Mouse (Mus musculus) regulatory T cell (primary cell): ENCODE measurements around the gene Ppp2r3a.

Experiments used
- in situ Hi-C: fragments of 300-600 bp; cut with MboI, MseI; formaldehyde crosslinking; loops from one replicate; pipeline ENCODE4 v1.15.1; 2025; ENCODE audit warnings: high pct_unique_total_duplicates

Gene Ppp2r3a

GRCm38 (mm10) chr9:101251644-101252337 lies at the start of gene Ppp2r3a:
Gene Ppp2r3a (minus strand): TSS chr9:101251795.
- in situ Hi-C loops = no loop called here

- in situ Hi-C loops = loop anchor here (10.0 kb wide), 1 partner anchor 106 kb away; no protein-coding TSS in a partner anchor
These were observed 48.9 kb upstream of the Ppp2r3a start for GRCm38 (mm10) chr9:101300441-101300935.

- in situ Hi-C loops = no loop called here
These were observed 40.4 kb upstream of the Ppp2r3a start for GRCm38 (mm10) chr9:101291676-101292660.

GRCm38 (mm10) chr9:101290876-101291275 lies 39.3 kb upstream of the Ppp2r3a start:
- in situ Hi-C loops = no loop called here

- in situ Hi-C loops = no loop called here
These were observed 38.2 kb upstream of the Ppp2r3a start for GRCm38 (mm10) chr9:101289750-101290149.

GRCm38 (mm10) chr9:101288901-101289647 lies 37.5 kb upstream of the Ppp2r3a start:
- in situ Hi-C loops = no loop called here

- in situ Hi-C loops = no loop called here
These were observed 35.2 kb upstream of the Ppp2r3a start for GRCm38 (mm10) chr9:101286766-101287165.

GRCm38 (mm10) chr9:101284049-101284448 lies 32.5 kb upstream of the Ppp2r3a start:
- in situ Hi-C loops = no loop called here

GRCm38 (mm10) chr9:101282651-101283050 lies 31.1 kb upstream of the Ppp2r3a start:
- in situ Hi-C loops = no loop called here

- in situ Hi-C loops = no loop called here
These were observed 30.3 kb upstream of the Ppp2r3a start for GRCm38 (mm10) chr9:101281906-101282305.

- in situ Hi-C loops = no loop called here
These were observed 29.7 kb upstream of the Ppp2r3a start for GRCm38 (mm10) chr9:101281326-101281725.

GRCm38 (mm10) chr9:101280867-101281266 lies 29.3 kb upstream of the Ppp2r3a start:
- in situ Hi-C loops = no loop called here

- in situ Hi-C loops = no loop called here
These were observed 28.6 kb upstream of the Ppp2r3a start for GRCm38 (mm10) chr9:101280211-101280610.

- in situ Hi-C loops = no loop called here
These were observed 21.1 kb upstream of the Ppp2r3a start for GRCm38 (mm10) chr9:101272715-101273114.

- in situ Hi-C loops = no loop called here
These were observed 18.4 kb upstream of the Ppp2r3a start for GRCm38 (mm10) chr9:101270020-101270419.

GRCm38 (mm10) chr9:101266043-101266442 lies 14.4 kb upstream of the Ppp2r3a start:
- in situ Hi-C loops = no loop called here

GRCm38 (mm10) chr9:101265546-101265945 lies 14.0 kb upstream of the Ppp2r3a start:
- in situ Hi-C loops = no loop called here

GRCm38 (mm10) chr9:101262815-101263214 lies 11.2 kb upstream of the Ppp2r3a start:
- in situ Hi-C loops = no loop called here

- in situ Hi-C loops = no loop called here
These were observed 10.5 kb upstream of the Ppp2r3a start for GRCm38 (mm10) chr9:101261989-101262571.

GRCm38 (mm10) chr9:101261443-101261842 lies 9.8 kb upstream of the Ppp2r3a start:
- in situ Hi-C loops = no loop called here

GRCm38 (mm10) chr9:101253136-101253535 lies 1.5 kb upstream of the Ppp2r3a start:
- in situ Hi-C loops = no loop called here
